Mouse (Mus musculus) stomach, embryonic 14.5 days (tissue): ENCODE measurements around the gene Gm47995. TPM values are rescaled to one million over a fixed set of nuclear protein-coding genes. Genes with fewer than 3 reads are reported as not detected.

Experiments used
- ATAC-seq: fragments of 200-750 bp; cut with Nextera tagmentation; 2 replicates; pipeline ENCODE4 v1.8.0; 2017; ENCODE audit warnings: low read depth, moderate TSS enrichment; ENCODE audit not compliant: insufficient number of reproducible peaks, insufficient read depth, low FRiP score
- H3K27ac ChIP-seq: fragments of 300-500 bp; sonication (generic); 2 replicates; pipeline ENCODE4 v1.5.1; 2014; ENCODE audit warnings: mild to moderate bottlenecking, low read length, moderate library complexity, mixed read lengths
- H3K27me3 ChIP-seq: fragments of 300-500 bp; sonication (generic); 2 replicates; pipeline ENCODE4 v1.6.1; 2014; ENCODE audit warnings: low read length, control low read depth, mixed read lengths; ENCODE audit not compliant: control insufficient read depth, insufficient read depth
- H3K36me3 ChIP-seq: fragments of 300-500 bp; sonication (generic); 2 replicates; pipeline ENCODE4 v1.6.1; 2014; ENCODE audit warnings: mild to moderate bottlenecking, control low read depth, low read length, moderate library complexity, mixed read lengths; ENCODE audit not compliant: control insufficient read depth, insufficient read depth
- H3K4me1 ChIP-seq: fragments of 300-500 bp; sonication (generic); 2 replicates; pipeline ENCODE4 v1.6.1; 2014; ENCODE audit warnings: low read length, control low read depth, mixed read lengths; ENCODE audit not compliant: control insufficient read depth, insufficient read depth
- H3K4me2 ChIP-seq: fragments of 300-500 bp; sonication (generic); replicated peaks from 2 replicates; pipeline ENCODE4 v1.6.1; 2014; ENCODE audit warnings: low read depth, low read length, control low read depth
- H3K4me3 ChIP-seq: fragments of 300-500 bp; sonication (generic); 2 replicates; pipeline ENCODE4 v1.5.1; 2014; ENCODE audit warnings: low read depth, low read length, control low read depth
- H3K9ac ChIP-seq: fragments of 300-500 bp; sonication (generic); replicated peaks from 2 replicates; pipeline ENCODE4 v1.6.1; 2014; ENCODE audit warnings: low read depth, mild to moderate bottlenecking, control low read depth, low read length, moderate library complexity, mixed read lengths
- H3K9me3 ChIP-seq: fragments of 300-500 bp; sonication (generic); 2 replicates; pipeline ENCODE4 v1.6.1; 2016; ENCODE audit warnings: low read depth, low read length, control low read depth; ENCODE audit not compliant: control insufficient read depth
- WGBS: fragments of 180-500 bp; shearing (Covaris S2); extraction: QIAGEN DNeasy Blood & Tissue Kit; methylation state at CpG from one replicate; pipeline ENCODE4 v1.1.7; 2014; 5-methylcytosine and 5-hydroxymethylcytosine counted together
- polyA plus RNA-seq: library from polyadenylated mRNA; unstranded; fragments of >200 nt; fragmentation: Nextera tagmentation; extraction: Ambion mirVana; gene quantifications from 2 replicates; pipeline ENCODE4 v1.2.1, GENCODE M21; 2014

Gm47995 gene
- polyA plus RNA-seq, 1 experiment from 2014 or later, result not detected

GRCm38 (mm10) chr1:151244761-151245160, 46.5 kb downstream of the Gm47995 start:
- Histone ChIP-seq H3K27me3 (no peaks in the 10 kb centered on the region), H3K9me3 (no peaks in the 10 kb centered on the region), H3K4me1 (no peaks in the 10 kb centered on the region), H3K4me2 (no peak overlapping the region), H3K36me3 (no peaks in the 10 kb centered on the region), H3K27ac (no peak overlapping the region), H3K9ac (no peak overlapping the region), H3K4me3 (no peak overlapping the region)
- no peak for ATAC-seq
- 79% methylated on average over 4 of the region's 4 CpGs for WGBS

GRCm38 (mm10) chr1:151245165-151245564, 46.9 kb downstream of the Gm47995 start:
- ATAC-seq, result no peak
- Histone ChIP-seq H3K27ac (no peak overlapping the region), H3K4me3 (no peak overlapping the region), H3K4me2 (no peak overlapping the region), H3K9ac (no peak overlapping the region), H3K27me3 (no peaks in the 10 kb centered on the region), H3K9me3 (no peaks in the 10 kb centered on the region), H3K36me3 (no peaks in the 10 kb centered on the region), H3K4me1 (no peaks in the 10 kb centered on the region)
- 82% methylated on average over 10 of the region's 10 CpGs for WGBS

DNA sequence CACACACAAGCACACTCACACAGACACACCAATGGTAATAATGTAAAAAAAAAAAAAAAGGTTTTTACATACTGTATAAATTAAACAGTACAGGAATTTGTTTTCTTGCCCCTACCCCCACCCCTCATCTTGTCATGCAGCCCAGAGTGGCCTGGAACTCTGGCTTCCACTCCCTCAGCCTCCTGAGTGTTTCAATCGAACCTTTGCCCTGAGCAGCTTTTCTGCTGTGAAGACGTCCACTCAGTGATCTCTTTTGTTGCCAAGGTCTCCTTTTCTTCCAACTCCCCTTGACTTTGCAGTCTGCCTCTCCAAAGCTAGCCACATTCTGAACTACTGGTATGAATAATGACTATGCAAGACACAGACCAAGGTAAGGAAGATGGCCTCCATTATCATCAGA, 47.6 kb downstream of the Gm47995 start:
- WGBS, result 63% methylated on average over 2 of the region's 2 CpGs

More for the DNA sequence above, 47.6 kb downstream of the Gm47995 start:
- Histone ChIP-seq H3K27ac (no peak overlapping the region), H3K27me3 (no peaks in the 10 kb centered on the region), H3K9me3 (no peaks in the 10 kb centered on the region), H3K4me3 (no peak overlapping the region), H3K36me3 (no peaks in the 10 kb centered on the region), H3K4me1 (no peaks in the 10 kb centered on the region), H3K9ac (no peak overlapping the region), H3K4me2 (no peak overlapping the region)
- no peak for ATAC-seq

Other genes with a start within 250 kb of the Gm47995 start
- 22.1 and 23.5 TPM in 2 replicates for gene Hmcn1, start 205.0 kb upstream of the Gm47995 start, polyA plus RNA-seq
- gene Gm47985, start 15.9 kb upstream of the Gm47995 start, polyA plus RNA-seq, result not detected in 2 replicates
- not detected in 2 replicates for gene Gm8947, start 6.1 kb upstream of the Gm47995 start, polyA plus RNA-seq
- not detected in 2 replicates for gene 3110040M04Rik, start 5.7 kb downstream of the Gm47995 start, polyA plus RNA-seq
- not detected in 2 replicates for gene Gm47996, start 11.7 kb downstream of the Gm47995 start, polyA plus RNA-seq
- gene Ivns1abp, start 146.0 kb downstream of the Gm47995 start, polyA plus RNA-seq, result 201 and 217 TPM in 2 replicates
- 31.9 and 33.6 TPM in 2 replicates for gene Swt1, start 230.0 kb downstream of the Gm47995 start, polyA plus RNA-seq
- 42.3 and 44.7 TPM in 2 replicates for gene Trmt1l, start 230.1 kb downstream of the Gm47995 start, polyA plus RNA-seq